Mouse (Mus musculus) testis, adult 2 months (tissue): ENCODE data around the gene Wdr25.

ENCODE experiments used
- CTCF ChIP-seq: fragments of 200-500 bp; IDR thresholded peaks from 2 replicates; pipeline ENCODE4 v1.5.1; 2012; ENCODE audit warnings: low read depth, mild to moderate bottlenecking, inconsistent platforms, low read length, moderate library complexity; ENCODE audit not compliant: control insufficient read depth, insufficient read depth, insufficient replicate concordance
- POLR2A ChIP-seq: fragments of 200-500 bp; IDR thresholded peaks from 2 replicates; pipeline ENCODE4 v1.6.1; 2012; ENCODE audit warnings: low read depth, mild to moderate bottlenecking, inconsistent platforms, low read length, moderate library complexity; ENCODE audit not compliant: control insufficient read depth

DNA sequence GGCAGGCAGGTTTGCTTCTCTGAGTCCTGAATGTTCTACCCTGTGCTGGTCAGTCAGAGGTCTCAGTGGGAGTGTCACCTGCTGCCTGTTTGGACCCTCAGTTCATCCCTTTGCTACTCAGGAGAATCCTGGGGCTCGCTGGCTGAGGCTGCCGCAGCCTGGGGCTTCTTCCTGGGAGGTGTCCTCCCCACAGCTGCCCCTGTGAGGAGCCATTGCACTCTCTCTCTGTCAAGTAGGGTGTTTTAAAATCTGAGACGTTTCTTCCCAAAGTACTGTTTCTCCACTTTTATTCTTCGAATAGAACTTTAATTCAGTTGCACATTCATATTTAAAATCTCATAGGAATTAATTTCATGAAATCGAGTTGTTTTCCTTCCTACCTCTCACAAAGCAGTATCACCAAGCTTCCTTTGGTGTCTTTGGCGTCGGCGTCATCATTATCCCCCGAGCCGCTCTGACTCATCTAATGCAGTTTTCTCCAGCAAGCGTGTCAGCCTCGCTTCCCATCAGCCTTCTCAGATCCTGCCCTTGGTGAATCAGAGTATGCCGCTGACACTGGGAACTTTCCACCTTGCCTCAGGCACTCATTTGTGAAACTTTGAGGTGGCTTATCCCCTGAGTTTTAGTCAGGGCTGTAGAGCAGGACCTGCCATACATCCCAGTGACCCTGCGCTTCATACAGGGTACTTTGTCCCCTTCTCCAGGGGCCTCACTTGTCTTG lies 48.9 kb downstream of the Wdr25 start:
- TF ChIP-seq POLR2A (no peak), CTCF (no peak)
